8 mouse cellular contexts compared by ENCODE assay signal in genomic region chr6:90428380-90428974, GRCm38 (mm10). TPM values are rescaled to one million over a fixed set of nuclear protein-coding genes. Genes with fewer than 3 reads are reported as not detected.
A peak's percentile ranks its signal among the peaks of the same experiment; 100 is the strongest.
DNase-seq lines count a peak whose midpoint lies in the region; ATAC-seq and TF ChIP-seq lines count a peak whose summit lies in the region.

TSS of gene Cfap100 (minus strand) at chr6:90428797.

- ATAC-seq in forebrain, postnatal 0 days, result peak; percentile 94
- peak; percentile 62; the same call in 1 of the 2 replicates for ATAC-seq in liver, embryonic 16.5 days (ENCODE audit: low read depth)
- peak; percentile 90 for ATAC-seq in neural tube, embryonic 14.5 days (ENCODE audit: low read depth)

- H3K27ac ChIP-seq in forebrain, postnatal 0 days (ENCODE audit: low read depth, low read length), result peak within 1 kb of the TSS; percentile 73
- no peak within 1 kb of the TSS for H3K27ac ChIP-seq in liver, embryonic 16.5 days (ENCODE audit: low read length)
- peak within 1 kb of the TSS; percentile 67 for H3K27ac ChIP-seq in neural tube, embryonic 14.5 days (ENCODE audit: low read depth, low read length)

- DNase-seq in Muller cell, postnatal 12 days (ENCODE audit: inconsistent ontology term), result peak; percentile 91
- DNase-seq in cerebellum, adult 18-20 months, result peak; percentile 76 to 78
- peak; percentile 79 for DNase-seq in forebrain, postnatal 0 days
- DNase-seq in heart, postnatal 25 days (ENCODE audit: low spot score), result peak; percentile 60
- peak; percentile 83 for DNase-seq in layer of hippocampus, adult 11-12 months (ENCODE audit: low spot score)
- DNase-seq in thymus, postnatal 25 days, result peak; percentile 39

- WGBS in forebrain, postnatal 0 days, result 1% methylated on average over 31 of the region's 31 CpGs
- WGBS in liver, embryonic 16.5 days (ENCODE audit: insufficient replicate concordance), result 1% methylated on average over 31 of the region's 31 CpGs
- 1% methylated on average over 31 of the region's 31 CpGs for WGBS in neural tube, embryonic 14.5 days

- TF ChIP-seq CTCF in forebrain, postnatal 0 days (IDR thresholded peaks at IDR 0.05; ENCODE audit: low read depth), result peak; percentile 72

- H3K4me2 ChIP-seq in forebrain, postnatal 0 days (ENCODE audit: low read depth), result peak within 1 kb of the TSS; percentile 83
- H3K4me2 ChIP-seq in liver, embryonic 16.5 days (ENCODE audit: low read depth, low read length), result peak within 1 kb of the TSS; percentile 69
- H3K4me2 ChIP-seq in neural tube, embryonic 14.5 days (ENCODE audit: low read depth, low read length), result peak within 1 kb of the TSS; percentile 68

- H3K4me1 ChIP-seq in forebrain, postnatal 0 days (ENCODE audit: insufficient read depth), result peaks cover 7% of the 10 kb centered on the region; the same call in 1 of the 2 replicates
- H3K4me1 ChIP-seq in liver, embryonic 16.5 days (ENCODE audit: control insufficient read depth, low read depth, low read length), result no peaks in the 10 kb centered on the region; the same call in 1 of the 2 replicates
- no peaks in the 10 kb centered on the region for H3K4me1 ChIP-seq in neural tube, embryonic 14.5 days (ENCODE audit: control insufficient read depth, insufficient read depth, low read length)

- intact Hi-C loops in heart, postnatal 25 days (cut with DNase I), result loop anchor here (10.0 kb wide), 1 partner anchor 754 kb away; no protein-coding TSS in a partner anchor

- H3K36me3 ChIP-seq in forebrain, postnatal 0 days (ENCODE audit: insufficient read depth), result no peaks in the 10 kb centered on the region
- no peaks in the 10 kb centered on the region for H3K36me3 ChIP-seq in liver, embryonic 16.5 days (ENCODE audit: control insufficient read depth, insufficient read depth)
- H3K36me3 ChIP-seq in neural tube, embryonic 14.5 days (ENCODE audit: control insufficient read depth, insufficient read depth, low read length), result no peaks in the 10 kb centered on the region

- no peaks in the 10 kb centered on the region for H3K9me3 ChIP-seq in forebrain, postnatal 0 days (ENCODE audit: low read length)
- H3K9me3 ChIP-seq in liver, embryonic 16.5 days (replicated peaks; ENCODE audit: control insufficient read depth, low read length), result no peaks in the 10 kb centered on the region
- H3K9me3 ChIP-seq in neural tube, embryonic 14.5 days (ENCODE audit: control insufficient read depth, low read length), result no peaks in the 10 kb centered on the region

- H3K9ac ChIP-seq in forebrain, postnatal 0 days, result peak within 1 kb of the TSS; percentile 63
- H3K9ac ChIP-seq in liver, embryonic 16.5 days (ENCODE audit: low read depth, low read length), result peak within 1 kb of the TSS; percentile 19; the same call in 1 of the 2 replicates
- H3K9ac ChIP-seq in neural tube, embryonic 14.5 days (replicated peaks; ENCODE audit: low read depth, low read length), result peak within 1 kb of the TSS; percentile 41

- no peaks in the 10 kb centered on the region for H3K27me3 ChIP-seq in forebrain, postnatal 0 days (ENCODE audit: insufficient read depth, low read length)
- peaks cover 4% of the 10 kb centered on the region for H3K27me3 ChIP-seq in liver, embryonic 16.5 days (ENCODE audit: control insufficient read depth, insufficient read depth, low read depth, low read length)
- H3K27me3 ChIP-seq in neural tube, embryonic 14.5 days (ENCODE audit: control insufficient read depth, insufficient read depth, low read length), result no peaks in the 10 kb centered on the region

- H3K4me3 ChIP-seq in forebrain, postnatal 0 days (ENCODE audit: low read depth, low read length), result peak within 1 kb of the TSS; percentile 45
- peak within 1 kb of the TSS; percentile 45 for H3K4me3 ChIP-seq in liver, embryonic 16.5 days (ENCODE audit: low read depth, low read length)
- peak within 1 kb of the TSS; percentile 34 for H3K4me3 ChIP-seq in neural tube, embryonic 14.5 days (ENCODE audit: low read depth, low read length)

RNA-seq across cellular contexts. Expression of gene Cfap100, which starts in this region (rescaled TPM):
- total RNA-seq in forebrain, postnatal 0 days (2014; rRNA removed), result 3.4 and 6.5 TPM in 2 replicates
- 4.0 and 4.9 TPM in 2 replicates for polyA plus RNA-seq in forebrain, postnatal 0 days (2015; fragmentation: Nextera tagmentation; extraction: Ambion mirVana)
- under 1 TPM in 1 of 2 experiments, not detected in 1; 0.67 TPM for total RNA-seq in heart, postnatal 25 days (2021)
- polyA plus RNA-seq in liver, embryonic 16.5 days (2015; fragmentation: Nextera tagmentation; extraction: Ambion mirVana), result 0.08 and 0.19 TPM in 2 replicates
- polyA plus RNA-seq in neural tube, embryonic 14.5 days (2014; fragmentation: Nextera tagmentation; extraction: Ambion mirVana), result 7.4 and 8.5 TPM in 2 replicates

Comparison
In these comparisons a context has a peak if more than half of its experiments do, and no peak if none do; other contexts are left out.
1. Peak in DNase-seq in heart, postnatal 25 days; RNA of the gene not detected or under 1 TPM.
2. Peak in ATAC-seq, H3K4me3 ChIP-seq, H3K9ac ChIP-seq and H3K4me2 ChIP-seq in liver, embryonic 16.5 days; RNA of the gene not detected or under 1 TPM.
3. DNase-seq: peak in every context shown above with its lines; median percentile 91 in Muller cell, postnatal 12 days; 83 in layer of hippocampus, adult 11-12 months; 79 in forebrain, postnatal 0 days; 77 in cerebellum, adult 18-20 months; 60 in heart, postnatal 25 days; 39 in thymus, postnatal 25 days.